In genomic region chr9:47858134-47858533, GRCm38 (mm10) we compare ENCODE assay signal across 18 mouse cellular contexts.
DNase-seq lines count a peak whose midpoint lies in the region; ATAC-seq lines count a peak whose summit lies in the region.
"Had no signal": no experiment of that assay in that cellular context is flagged by ENCODE, and none has a peak within 500 bp of the region (broad histone marks: within the 10 kb centered on the region; RNA-seq: fewer than 3 reads in every experiment).

No protein-coding gene starts in this region.

- H3K36me3 ChIP-seq in hindbrain, embryonic 14.5 days (replicated peaks; ENCODE audit: control insufficient read depth, insufficient read depth) = no peaks in the 10 kb centered on the region
- no peaks in the 10 kb centered on the region for H3K36me3 ChIP-seq in hindbrain, embryonic 11.5 days (ENCODE audit: control insufficient read depth, insufficient read depth, low read length)
- peaks cover 12% of the 10 kb centered on the region for H3K36me3 ChIP-seq in neural tube, embryonic 13.5 days
- 0 out of 2 replicates have a peak, but pooled peaks cover 2% of the 10 kb centered on the region for H3K36me3 ChIP-seq in forebrain, embryonic 16.5 days (ENCODE audit: control insufficient read depth, insufficient read depth)

- no peak overlapping the region for H3K9ac ChIP-seq in hindbrain, embryonic 14.5 days
- no peak overlapping the region for H3K9ac ChIP-seq in hindbrain, embryonic 11.5 days (ENCODE audit: low read depth, low read length)
- peak overlapping the region; percentile 41; the same call in 1 of the 2 replicates for H3K9ac ChIP-seq in neural tube, embryonic 13.5 days
- H3K9ac ChIP-seq in forebrain, embryonic 16.5 days (replicated peaks; ENCODE audit: low read depth, low read length) = peak overlapping the region; percentile 23; the same call in 1 of the 2 replicates
- H3K9ac ChIP-seq: neural tube, embryonic 12.5 days had no signal

- no peak for ATAC-seq in hindbrain, embryonic 14.5 days (ENCODE audit: low FRiP score)
- no peak for ATAC-seq in hindbrain, embryonic 11.5 days (ENCODE audit: low FRiP score)
- ATAC-seq in neural tube, embryonic 13.5 days (ENCODE audit: low read depth) = peak; percentile 32; the same call in 1 of the 2 replicates
- ATAC-seq in forebrain, embryonic 16.5 days = peak; percentile 45; the same call in 1 of the 2 replicates
- ATAC-seq: intestine, postnatal 0 days; lung, postnatal 0 days had no signal

- no peaks in the 10 kb centered on the region for H3K27me3 ChIP-seq in hindbrain, embryonic 14.5 days (ENCODE audit: control insufficient read depth, insufficient read depth, low read length)
- no peaks in the 10 kb centered on the region for H3K27me3 ChIP-seq in hindbrain, embryonic 11.5 days (ENCODE audit: control insufficient read depth, insufficient read depth, low read length)
- H3K27me3 ChIP-seq in neural tube, embryonic 13.5 days = 0 out of 2 replicates have a peak, but pooled peaks cover 4% of the 10 kb centered on the region
- H3K27me3 ChIP-seq in forebrain, embryonic 16.5 days (replicated peaks; ENCODE audit: control insufficient read depth, insufficient read depth, low read length) = no peaks in the 10 kb centered on the region
- H3K27me3 ChIP-seq: neural tube, embryonic 12.5 days had no signal

- no peak for DNase-seq in hindbrain, embryonic 14.5 days (ENCODE audit: low spot score)
- DNase-seq in hindbrain, embryonic 11.5 days (ENCODE audit: low spot score) = no peak
- DNase-seq in neural tube, embryonic 10.5 days (ENCODE audit: extremely low spot score, low spot score) = no peak
- DNase-seq in thymus, postnatal 36 days = no peak
- no peak for DNase-seq in embryo, embryonic 10 days (ENCODE audit: low spot score)
- DNase-seq: adrenal gland, adult 2 months; cerebellum, postnatal 14 days; gastrocnemius, postnatal 25 days; left cerebral cortex, postnatal 4 days; liver; thymus, postnatal 14 days had no signal

- no peak overlapping the region for H3K4me2 ChIP-seq in hindbrain, embryonic 14.5 days (replicated peaks)
- H3K4me2 ChIP-seq in hindbrain, embryonic 11.5 days (replicated peaks; ENCODE audit: low read depth, low read length) = no peak overlapping the region
- H3K4me2 ChIP-seq in neural tube, embryonic 13.5 days = no peak overlapping the region
- no peak overlapping the region; the same call in 1 of the 2 replicates for H3K4me2 ChIP-seq in forebrain, embryonic 16.5 days (ENCODE audit: low read length)
- H3K4me2 ChIP-seq: neural tube, embryonic 12.5 days had no signal

- 34% methylated on average over 5 of the region's 5 CpGs for WGBS in hindbrain, embryonic 14.5 days
- WGBS in hindbrain, embryonic 11.5 days = 39% methylated on average over 5 of the region's 5 CpGs
- 34% methylated on average over 5 of the region's 5 CpGs for WGBS in neural tube, embryonic 13.5 days
- WGBS in forebrain, embryonic 16.5 days = 30% methylated on average over 5 of the region's 5 CpGs

- peaks cover 22% of the 10 kb centered on the region for H3K4me1 ChIP-seq in hindbrain, embryonic 14.5 days (replicated peaks; ENCODE audit: control insufficient read depth, insufficient read depth, low read length)
- H3K4me1 ChIP-seq in hindbrain, embryonic 11.5 days (replicated peaks; ENCODE audit: control insufficient read depth, insufficient read depth, low read length) = no peaks in the 10 kb centered on the region
- peaks cover 29% of the 10 kb centered on the region for H3K4me1 ChIP-seq in neural tube, embryonic 13.5 days (replicated peaks)
- peaks cover 22% of the 10 kb centered on the region for H3K4me1 ChIP-seq in forebrain, embryonic 16.5 days (replicated peaks; ENCODE audit: control insufficient read depth, insufficient read depth, low read length)

- no peak overlapping the region for H3K4me3 ChIP-seq in hindbrain, embryonic 14.5 days (replicated peaks; ENCODE audit: low read length)
- H3K4me3 ChIP-seq in hindbrain, embryonic 11.5 days (ENCODE audit: low read depth, low read length) = no peak overlapping the region
- no peak overlapping the region for H3K4me3 ChIP-seq in neural tube, embryonic 13.5 days
- no peak overlapping the region for H3K4me3 ChIP-seq in forebrain, embryonic 16.5 days (replicated peaks; ENCODE audit: low read length)
- H3K4me3 ChIP-seq: left cerebral cortex, adult 2 months; neural tube, embryonic 12.5 days had no signal

- no peaks in the 10 kb centered on the region for H3K9me3 ChIP-seq in hindbrain, embryonic 14.5 days (ENCODE audit: control insufficient read depth, low read length)
- no peaks in the 10 kb centered on the region for H3K9me3 ChIP-seq in hindbrain, embryonic 11.5 days (ENCODE audit: control insufficient read depth, low read length)
- no peaks in the 10 kb centered on the region for H3K9me3 ChIP-seq in neural tube, embryonic 13.5 days
- H3K9me3 ChIP-seq in forebrain, embryonic 16.5 days (ENCODE audit: control insufficient read depth, low read length) = no peaks in the 10 kb centered on the region
- H3K9me3 ChIP-seq: neural tube, embryonic 12.5 days had no signal

- peak overlapping the region; percentile 74; the same call in 1 of the 2 replicates for H3K27ac ChIP-seq in hindbrain, embryonic 14.5 days
- H3K27ac ChIP-seq in hindbrain, embryonic 11.5 days (ENCODE audit: low read depth, low read length) = no peak overlapping the region
- peak overlapping the region; percentile 82 for H3K27ac ChIP-seq in neural tube, embryonic 13.5 days (replicated peaks)
- peak overlapping the region; percentile 84 for H3K27ac ChIP-seq in forebrain, embryonic 16.5 days (ENCODE audit: low read length)
- H3K27ac ChIP-seq: kidney, postnatal 0 days; neural tube, embryonic 12.5 days had no signal

Comparison
In these comparisons a context has a peak if more than half of its experiments do, and no peak if none do; other contexts are left out.
1. ATAC-seq: peak in neural tube, embryonic 13.5 days (single experiment) and forebrain, embryonic 16.5 days (single experiment); none in hindbrain, embryonic 14.5 days (single experiment) and hindbrain, embryonic 11.5 days (single experiment).
2. H3K9ac ChIP-seq: peak in neural tube, embryonic 13.5 days (single experiment) and forebrain, embryonic 16.5 days (single experiment); none in hindbrain, embryonic 14.5 days (single experiment) and hindbrain, embryonic 11.5 days (single experiment).